Mouse (Mus musculus): ENCODE measurements around the gene Tmem59l. TPM values are rescaled to one million over a fixed set of nuclear protein-coding genes. Genes with fewer than 3 reads are reported as not detected.
"Not testable (repeated sequence)": the region's sequence is repeated elsewhere in the genome, so short reads cannot be mapped to it uniquely, and the experiment has no call there.

Tmem59l gene
- 100 to 1,000 TPM; 174 to 175 TPM for total RNA-seq (2021)
- long read RNA-seq, transcript Tmem59l-201 (8 exons, 1,491 nt): major isoform, 240 of 277 reads
- long read RNA-seq, partial matches to known transcripts: 3 of 277 reads
- long read RNA-seq, other reads (novel, unspliced or antisense): 34 of 277 reads

DNA sequence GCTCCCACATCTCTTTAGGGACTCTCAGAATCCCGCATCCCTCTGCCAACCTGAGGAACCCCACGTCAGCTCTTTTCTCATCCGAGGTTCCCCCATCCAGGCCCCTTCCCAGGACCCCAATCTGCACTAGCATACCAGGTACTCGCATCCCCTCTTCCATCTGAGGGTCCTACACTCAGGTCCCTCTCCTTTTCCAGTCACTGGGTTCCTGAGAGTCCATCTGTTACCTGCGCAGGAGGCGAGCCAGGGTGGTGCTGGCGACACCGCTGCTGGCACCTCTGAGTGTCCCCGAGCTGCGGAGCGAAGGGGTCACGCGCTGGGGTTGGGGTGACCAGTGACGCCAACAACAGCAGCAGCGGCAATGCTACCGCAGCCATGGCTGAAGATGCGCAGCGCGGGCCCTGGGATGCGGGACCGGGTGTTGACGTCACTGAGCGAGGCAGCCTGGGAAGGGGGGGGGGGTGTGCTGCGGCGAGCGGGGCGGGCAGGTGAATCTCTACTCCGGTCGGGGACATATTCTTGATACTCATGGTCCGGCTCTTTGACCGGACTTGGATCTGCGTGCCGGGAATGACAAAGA, at the start of gene Tmem59l:
Gene Tmem59l (minus strand): TSS at position 418 of the 580 bp plus-strand sequence.
- DNase-seq (ENCODE audit: low spot score in 2 of 2): no peak

DNA sequence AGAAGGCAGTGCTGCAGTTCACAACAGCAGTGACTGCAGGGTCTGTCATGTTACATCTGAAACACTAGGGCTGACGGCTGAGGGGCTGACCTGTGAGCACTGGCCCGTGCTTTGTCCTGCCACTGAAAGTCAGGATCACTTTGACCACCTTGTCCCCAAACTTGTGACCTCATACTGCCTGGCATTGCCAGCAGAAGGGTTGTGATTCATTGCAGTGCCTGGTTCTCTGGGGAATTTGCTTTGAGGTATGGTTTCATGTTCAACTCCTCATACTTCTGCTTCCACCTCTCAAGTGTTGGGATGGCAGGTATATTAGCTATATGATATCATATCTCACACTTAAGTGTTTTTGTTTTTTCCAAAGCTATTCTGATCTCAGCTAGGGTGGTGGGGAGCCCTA, 48.5 kb upstream of the Tmem59l start:
- no peak for DNase-seq (ENCODE audit: low spot score in 2 of 2)

DNA sequence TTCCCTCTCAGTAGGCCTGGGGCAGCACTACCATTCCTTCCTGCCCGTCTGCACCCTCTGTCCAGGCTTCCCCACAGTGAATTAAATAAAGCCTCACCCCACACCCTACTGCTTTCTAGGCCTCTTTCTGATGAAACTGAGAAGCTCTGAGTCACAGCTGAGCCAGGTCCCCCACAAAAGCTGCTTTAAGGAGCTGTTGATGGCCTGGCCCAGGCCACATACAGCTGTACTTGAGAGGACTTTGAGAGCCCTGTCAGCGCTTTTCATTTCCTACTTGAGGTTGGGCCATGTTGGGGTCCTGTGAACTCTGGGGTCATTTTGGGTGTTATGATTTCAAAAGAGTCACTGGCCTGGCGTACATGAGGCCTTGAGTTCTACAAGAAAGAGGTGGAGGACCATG, 48.1 kb upstream of the Tmem59l start:
- DNase-seq (ENCODE audit: low spot score in 2 of 2): no peak

DNA sequence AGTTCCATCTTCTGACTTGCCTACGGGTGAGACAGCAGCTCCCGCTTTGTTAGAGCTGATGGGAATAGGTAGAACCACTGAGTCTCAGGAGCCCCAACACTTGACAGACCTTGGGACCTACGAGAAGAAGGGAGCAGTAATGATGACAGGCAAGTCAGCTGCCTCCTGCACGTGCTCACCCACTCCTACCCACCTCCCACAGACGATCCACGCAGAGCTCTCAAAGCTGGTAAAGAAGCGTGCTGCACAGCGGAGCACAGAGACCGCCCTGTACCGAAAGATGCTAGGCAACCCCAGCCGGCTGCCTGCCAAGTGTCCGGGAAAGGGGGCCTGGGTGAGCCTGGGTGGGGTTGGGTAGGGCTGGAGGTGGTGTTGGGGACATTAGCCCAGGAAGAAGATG, 47.1 kb upstream of the Tmem59l start:
- no peak for DNase-seq (ENCODE audit: low spot score in 2 of 2)

DNA sequence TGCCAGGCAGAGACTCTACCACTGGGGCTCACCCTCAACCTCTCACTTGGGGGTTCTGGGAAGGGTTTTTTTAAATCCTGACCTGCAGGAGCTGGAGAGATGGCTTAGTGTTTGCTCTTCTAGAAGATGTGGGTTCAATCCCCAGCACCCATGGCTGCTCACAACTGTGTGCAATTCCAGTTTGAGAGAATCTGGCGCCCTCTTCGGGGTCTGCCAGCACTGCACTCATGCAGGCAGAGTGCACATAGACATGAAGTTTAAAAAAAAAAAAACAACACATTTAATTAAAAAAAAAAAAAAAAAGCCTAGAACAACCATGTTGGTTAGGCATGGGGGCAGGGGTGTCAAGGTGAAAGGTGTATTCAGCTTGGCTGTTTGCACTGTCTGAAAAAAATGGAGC, 43.2 kb upstream of the Tmem59l start:
- DNase-seq (ENCODE audit: low spot score in 2 of 2): no peak

DNA sequence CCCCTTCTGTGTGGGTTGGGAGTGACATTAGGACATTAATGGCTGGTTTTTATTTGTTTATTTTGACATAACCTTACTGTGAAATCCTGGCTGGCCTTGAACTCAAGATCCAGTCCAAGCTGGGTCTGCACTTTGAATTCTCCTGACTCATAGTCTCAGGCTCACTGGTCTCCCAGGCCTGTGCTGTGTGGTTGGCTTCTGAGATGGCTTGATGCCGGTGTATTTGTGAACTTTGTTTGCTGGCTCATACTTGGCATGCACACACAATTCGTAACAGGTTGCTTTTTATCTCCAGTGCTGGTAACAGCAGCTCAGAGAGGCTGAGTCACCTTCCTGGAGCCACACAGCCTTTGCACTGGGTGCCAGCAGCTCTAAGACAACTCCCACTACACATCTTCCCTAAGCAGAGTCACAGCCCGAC, 42.6 kb upstream of the Tmem59l start:
- DNase-seq (ENCODE audit: low spot score in 2 of 2): no peak

DNA sequence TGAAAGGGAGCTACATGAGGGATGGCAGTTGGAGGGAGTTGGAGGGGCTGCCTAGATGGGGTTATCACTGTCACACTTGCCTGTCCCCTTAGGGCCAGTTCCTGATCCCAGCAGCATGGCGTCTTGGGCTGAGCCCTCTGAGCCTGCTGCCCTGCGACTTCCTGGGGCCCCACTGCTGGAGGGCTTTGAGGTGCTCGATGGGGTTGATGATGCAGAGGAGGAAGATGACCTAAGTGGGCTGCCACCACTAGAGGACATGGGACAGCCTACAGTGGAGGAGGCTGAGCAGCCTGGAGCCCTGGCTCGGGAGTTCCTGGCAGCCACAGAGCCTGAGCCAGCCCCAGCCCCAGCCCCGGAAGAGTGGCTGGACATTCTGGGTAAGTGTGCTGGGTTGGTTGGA, 42.1 kb upstream of the Tmem59l start:
- DNase-seq (ENCODE audit: low spot score in 2 of 2): no peak

DNA sequence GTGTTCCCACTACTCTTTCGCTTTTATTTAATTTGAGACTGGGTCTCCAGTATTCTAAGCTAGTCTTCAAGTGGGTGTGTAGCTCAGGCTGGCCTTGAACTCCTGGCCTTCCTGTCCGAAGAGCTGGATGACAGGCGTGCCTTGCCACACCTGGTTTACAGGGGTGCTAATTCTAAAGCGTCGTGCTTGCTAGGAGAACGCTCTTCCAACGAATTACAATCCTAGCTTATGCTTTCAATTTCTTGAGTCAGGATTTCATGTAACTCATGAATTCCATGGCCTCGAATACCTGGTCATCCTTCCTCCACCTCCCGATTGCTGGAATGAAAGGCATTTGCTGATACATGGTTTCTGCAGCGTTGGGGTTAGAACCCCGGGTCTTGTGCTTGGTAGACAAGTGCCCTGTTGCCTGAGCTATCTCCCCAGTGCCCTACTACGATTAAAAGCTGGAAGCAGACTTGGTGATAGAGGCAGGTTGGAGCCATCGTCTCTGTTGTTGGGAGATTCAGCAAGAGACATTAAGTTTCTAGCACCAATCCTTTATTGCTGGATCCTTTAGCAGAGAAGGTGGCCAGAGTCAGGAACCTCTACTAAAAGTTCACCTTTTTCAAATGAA, 41.1 kb upstream of the Tmem59l start:
- no peak for DNase-seq (ENCODE audit: low spot score in 2 of 2)

DNA sequence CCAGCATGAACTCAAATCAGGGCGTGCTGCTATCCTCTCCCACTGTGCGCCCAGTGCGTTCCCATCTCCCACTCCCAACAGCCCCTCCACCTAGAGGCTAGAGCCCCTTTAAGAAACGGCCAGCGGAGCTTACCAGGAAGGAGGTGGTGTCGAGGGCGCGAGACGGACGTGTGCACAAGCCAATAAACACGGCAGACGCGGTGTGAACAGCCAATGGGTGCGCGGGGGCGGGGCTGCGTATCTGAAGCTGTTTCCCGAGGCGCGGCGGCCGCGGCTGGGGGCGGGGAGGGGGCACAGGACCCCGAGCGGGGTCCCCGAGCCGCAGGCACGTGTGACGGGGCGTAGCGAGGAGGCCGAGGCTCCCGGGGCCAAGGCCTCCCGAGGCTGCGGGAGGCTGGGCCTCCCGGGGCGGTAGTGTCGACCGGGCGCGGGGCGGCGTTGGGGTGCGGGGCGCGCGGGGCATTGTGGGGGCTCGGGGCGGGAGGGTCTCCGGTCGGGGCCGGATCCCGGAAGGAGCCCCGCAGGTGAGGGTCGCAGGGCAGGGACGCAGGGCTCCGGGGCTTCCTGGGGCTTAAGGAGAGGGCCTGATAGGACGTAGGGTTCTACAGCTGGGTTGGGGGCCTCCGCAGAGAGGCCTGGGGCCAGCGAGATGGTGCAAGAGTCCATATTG, 40.5 kb upstream of the Tmem59l start, which contains the start of the genes Fkbp8 and Kxd1:
Gene Fkbp8 (plus strand): TSS at position 213 of the 670 bp plus-strand sequence.
Gene Kxd1 (minus strand): TSS at position 445 of the 670 bp plus-strand sequence.
- DNase-seq (ENCODE audit: low spot score in 2 of 2): peak; percentile 99 to 100

DNA sequence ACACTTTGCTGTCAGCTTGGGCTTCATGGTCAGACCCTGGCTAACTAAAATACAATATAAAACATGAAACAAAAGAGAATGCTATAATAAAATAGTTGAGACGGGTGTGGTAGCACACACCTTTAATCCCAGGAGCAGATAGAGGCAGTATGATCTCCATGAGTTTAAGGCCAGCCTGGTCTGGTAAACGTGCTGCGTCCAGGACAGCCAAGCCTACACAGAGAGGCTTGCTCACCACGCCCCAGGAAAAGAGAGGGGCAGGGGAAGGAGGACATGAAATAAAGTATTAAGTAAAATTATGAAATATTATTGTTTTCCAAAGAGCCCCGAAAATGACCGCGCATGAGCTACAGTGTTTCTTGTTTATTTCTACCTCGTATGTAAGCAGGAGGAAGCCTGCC, 40.0 kb upstream of the Tmem59l start:
- DNase-seq (ENCODE audit: low spot score in 2 of 2): no peak

DNA sequence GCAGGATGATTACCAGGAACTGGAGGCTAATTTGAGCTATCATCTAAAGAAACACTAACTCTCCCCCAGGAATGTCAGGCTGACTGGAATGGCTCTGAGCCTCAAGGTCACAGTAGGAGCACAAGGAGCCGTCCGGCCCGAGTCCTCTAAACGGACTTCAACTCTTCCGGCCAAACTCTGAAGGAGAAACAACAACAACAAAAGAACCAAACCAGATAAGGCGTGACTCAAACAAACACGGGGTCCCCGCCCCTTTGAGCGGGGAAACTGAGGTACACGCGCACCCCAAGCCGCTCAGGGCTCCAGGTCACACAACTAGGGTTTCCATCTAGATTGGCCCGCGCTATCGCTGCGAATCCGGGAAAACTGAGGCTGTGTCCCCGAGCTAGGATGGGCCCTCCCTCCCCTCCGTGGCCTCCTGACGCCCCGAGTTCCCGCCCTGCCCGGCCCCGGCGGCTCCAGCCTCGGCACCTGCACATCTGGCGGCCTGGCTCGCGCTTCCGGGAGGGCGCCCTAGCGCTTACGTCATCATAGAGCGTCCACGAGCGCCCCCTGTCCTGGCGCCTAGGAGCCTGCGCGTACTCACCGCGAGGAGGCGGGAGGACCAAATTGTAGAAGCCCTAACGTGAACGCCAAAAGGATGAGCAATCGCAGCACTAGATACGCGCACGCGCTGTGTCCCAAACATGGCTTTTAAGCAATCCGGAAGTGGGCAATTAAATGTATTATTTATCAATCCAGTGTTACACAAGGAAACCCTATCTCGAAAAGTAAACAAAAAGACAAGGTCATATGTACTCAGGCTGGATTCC, 35.6 kb upstream of the Tmem59l start:
- peak; percentile 93 to 97 for DNase-seq (ENCODE audit: low spot score in 2 of 2)

DNA sequence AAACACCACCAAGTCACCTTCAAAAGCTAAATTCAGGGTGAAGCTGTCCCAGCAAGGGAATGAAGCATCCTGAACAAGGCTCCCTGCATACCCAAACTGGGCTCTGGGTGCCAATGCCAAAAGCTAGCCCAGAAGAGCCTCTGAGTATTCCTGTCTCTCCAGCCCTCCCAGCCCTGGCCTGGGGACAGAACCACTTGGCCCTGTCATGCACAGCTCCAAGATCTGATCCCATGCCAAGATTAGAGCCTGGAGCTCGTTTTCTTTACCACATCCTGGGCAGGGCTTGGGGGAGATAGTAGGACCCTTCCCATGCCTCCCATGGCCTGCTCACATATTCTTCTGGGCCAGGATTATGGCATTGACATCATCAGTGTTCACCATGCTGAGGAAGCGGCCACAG, 32.4 kb upstream of the Tmem59l start:
- no peak for DNase-seq (ENCODE audit: low spot score in 2 of 2)

DNA sequence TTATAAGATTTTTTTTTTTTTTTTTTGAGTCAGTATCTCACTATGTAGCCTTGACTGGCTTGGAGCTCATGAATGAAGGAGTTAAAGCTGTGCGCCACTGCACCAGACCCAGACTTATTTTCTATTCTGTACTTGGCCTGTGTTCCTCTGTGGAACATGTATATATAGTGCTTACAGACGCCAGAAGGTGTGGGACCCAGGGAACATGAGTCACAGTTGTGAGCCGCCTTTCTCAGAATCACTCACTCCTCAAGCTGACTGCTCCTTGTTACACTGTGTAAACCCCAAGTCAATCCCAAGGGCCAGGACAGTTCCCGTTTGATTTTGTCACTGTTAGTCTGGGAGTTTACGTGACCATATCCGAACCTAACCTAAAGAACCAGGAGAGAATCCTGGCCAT, 31.9 kb upstream of the Tmem59l start:
- no peak for DNase-seq (ENCODE audit: low spot score in 2 of 2)

DNA sequence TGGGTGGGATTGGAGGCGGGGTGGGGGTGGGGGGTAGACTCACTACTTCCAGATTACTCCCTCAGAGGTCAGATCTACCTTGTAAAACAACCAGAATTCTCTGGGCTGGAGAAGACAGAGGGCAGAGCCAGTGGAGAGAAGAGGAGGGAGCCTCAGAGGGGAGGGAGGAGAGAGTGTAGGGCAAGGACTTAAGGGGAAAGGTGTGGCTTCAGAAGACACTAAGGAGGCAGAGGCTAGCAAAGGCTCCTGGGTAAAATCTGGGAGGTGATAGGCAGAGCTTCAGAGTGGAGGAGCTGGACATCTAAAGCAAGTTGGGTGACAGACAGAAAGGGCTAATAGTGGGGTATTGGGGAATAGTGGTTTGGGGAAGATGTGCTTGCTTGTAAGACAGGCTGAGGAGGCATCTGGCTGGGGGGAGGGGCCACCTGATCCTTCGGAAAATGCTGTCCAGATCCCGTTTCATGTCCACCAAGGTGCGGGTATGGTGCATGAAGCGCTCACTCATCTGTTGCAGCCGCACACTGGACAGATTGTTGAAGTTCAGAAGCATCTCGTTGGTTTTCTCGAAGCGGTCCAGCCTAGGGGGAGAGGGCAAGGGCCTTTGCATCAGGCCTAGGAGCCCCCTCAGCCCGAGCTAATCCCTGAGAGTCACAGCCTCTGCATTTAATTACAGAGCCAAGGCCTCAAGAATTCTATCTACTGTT, 30.9 kb upstream of the Tmem59l start:
- no peak for DNase-seq (ENCODE audit: low spot score in 2 of 2)

DNA sequence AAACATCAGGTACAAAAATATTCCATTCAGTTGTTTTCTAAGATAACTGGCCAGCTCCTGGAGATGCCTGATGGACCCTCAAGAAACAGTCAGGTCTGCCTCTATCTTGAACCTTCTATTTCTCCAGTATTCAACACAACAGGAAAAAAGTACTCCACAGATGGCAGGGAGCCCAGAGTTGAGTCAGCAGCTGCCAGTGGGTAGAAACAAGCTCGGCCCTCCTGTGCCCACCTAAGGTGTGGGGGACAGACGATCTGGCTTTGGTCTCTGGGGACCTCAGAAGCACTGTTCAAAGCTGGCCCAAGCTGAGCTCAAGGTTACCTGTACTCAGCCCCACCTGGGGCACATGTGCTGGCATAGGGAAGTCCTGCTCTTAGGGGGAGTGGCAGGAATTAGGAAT, 26.3 kb upstream of the Tmem59l start:
- no peak for DNase-seq (ENCODE audit: low spot score in 2 of 2)

DNA sequence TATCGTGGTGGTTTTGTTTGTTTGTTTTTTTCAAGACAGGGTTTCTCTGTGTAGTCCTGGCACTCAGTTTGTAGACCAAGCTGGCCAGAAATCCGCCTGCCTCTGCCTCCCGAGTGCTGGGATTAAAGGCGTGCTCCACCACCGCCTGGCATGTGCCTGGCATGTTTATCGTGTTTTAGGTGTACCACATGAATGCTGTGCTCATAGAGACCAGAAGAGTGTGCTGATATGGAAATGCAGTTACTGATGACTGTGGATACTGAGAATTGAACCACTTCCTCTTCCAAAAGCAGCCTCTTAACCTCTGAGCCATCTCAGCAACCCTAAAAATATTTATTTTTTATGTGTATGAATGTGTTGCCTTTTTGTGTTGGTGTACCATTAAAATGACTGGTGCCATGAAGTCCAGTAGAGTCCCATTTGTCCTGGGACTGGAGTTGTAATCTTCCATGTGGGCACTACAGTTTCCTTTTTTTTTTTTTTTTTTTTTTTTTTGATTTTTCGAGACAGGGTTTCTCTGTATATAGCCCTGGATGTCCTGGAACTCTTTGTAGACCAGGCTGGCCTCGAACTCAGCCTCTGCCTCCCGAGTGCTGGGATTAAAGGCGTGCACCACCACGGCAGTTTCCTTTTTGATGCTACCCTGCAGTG, 25.2 kb upstream of the Tmem59l start:
- no peak for DNase-seq (ENCODE audit: low spot score in 2 of 2)

DNA sequence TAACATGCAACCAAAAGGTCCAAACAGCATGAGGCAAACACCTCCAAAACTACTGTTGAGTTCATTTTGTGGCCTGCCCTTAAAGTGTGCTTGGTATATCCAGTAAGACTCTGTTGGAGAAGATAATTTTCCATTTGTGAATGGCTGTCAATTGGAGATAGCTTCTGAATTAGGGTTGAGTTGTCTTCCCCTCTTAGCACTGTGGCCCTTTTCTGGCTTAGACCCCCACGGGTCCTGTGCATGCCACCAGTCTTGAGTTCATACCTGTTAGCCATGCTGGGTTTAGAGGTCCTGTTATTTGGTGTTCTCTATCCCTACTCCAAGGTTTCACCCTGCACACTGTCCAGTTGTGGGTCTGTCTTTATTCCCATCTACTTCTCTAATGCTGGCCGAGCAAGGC, 24.6 kb upstream of the Tmem59l start:
- DNase-seq (ENCODE audit: low spot score in 2 of 2): no peak

DNA sequence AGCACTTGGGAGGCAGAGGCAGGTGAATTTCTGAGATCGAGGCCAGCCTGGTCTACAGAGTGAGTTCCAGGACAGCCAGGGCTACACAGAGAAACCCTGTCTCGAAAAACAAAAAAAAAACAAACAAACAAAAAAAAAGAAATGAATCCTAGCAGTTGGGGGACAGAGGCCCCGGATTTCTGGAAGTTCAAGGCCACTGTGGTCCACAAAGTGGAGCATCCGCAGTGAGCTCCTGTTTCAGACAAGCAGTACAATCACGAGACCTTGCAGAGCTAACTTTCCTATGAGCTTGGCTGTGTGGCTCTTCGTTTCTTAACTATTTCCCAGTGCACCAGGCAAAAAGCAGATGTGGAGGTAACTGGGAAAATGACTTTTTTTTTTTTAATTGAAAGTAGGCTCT, 24.0 kb upstream of the Tmem59l start:
- not testable (repeated sequence) for DNase-seq (ENCODE audit: low spot score in 2 of 2)

DNA sequence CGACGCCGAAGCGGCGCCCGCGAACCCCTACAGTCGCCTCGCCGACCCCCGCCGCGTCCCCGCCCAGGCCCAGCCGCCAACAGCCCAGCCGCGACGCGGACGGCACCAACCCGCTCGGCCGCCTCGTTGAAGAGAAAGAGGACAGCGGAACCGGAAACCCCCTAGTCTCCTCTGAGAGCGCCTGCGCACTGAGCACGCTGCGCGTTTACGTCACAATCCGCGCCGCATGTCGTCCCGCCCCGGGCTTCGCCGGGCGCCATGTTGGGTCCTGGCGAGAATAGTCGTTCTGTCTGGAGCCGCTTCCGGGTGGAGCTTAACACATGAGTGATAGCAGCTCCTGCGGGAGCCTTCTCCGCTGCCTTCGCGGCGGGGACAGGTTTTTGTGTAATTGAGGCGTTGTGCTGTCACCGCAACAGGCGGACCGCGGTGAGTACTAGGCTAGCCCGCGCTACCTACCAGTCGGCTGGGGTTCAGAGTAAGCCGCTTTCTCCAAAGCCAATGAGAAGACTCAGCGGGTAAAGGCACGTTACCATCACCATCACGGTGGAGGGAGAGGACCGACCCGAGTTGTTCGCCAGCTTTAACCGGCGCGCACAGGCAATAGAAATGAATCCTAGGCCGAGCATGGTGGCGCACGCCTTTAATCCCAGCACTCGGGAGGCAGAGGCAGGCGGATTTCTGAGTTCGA, 23.2 kb upstream of the Tmem59l start, which contains the start of gene Uba52:
Gene Uba52 (minus strand): TSS at position 574 of the 688 bp plus-strand sequence.
- DNase-seq (ENCODE audit: low spot score in 2 of 2): peak; percentile 97 to 98

Measured in layer of hippocampus, postnatal 10 days (tissue).